Mouse (Mus musculus) erythroblast, embryonic 14.5 days (primary cell): ENCODE results near the gene Opa3.

Experiments
- GATA1 ChIP-seq: IDR thresholded peaks from 2 replicates; pipeline ENCODE4 v1.6.1; 2012; ENCODE audit warnings: low read length, inconsistent platforms, mixed read lengths
- TAL1 ChIP-seq: IDR thresholded peaks from 3 replicates; pipeline ENCODE4 v1.6.1; 2012; ENCODE audit warnings: low read length, inconsistent platforms, mixed read lengths

DNA sequence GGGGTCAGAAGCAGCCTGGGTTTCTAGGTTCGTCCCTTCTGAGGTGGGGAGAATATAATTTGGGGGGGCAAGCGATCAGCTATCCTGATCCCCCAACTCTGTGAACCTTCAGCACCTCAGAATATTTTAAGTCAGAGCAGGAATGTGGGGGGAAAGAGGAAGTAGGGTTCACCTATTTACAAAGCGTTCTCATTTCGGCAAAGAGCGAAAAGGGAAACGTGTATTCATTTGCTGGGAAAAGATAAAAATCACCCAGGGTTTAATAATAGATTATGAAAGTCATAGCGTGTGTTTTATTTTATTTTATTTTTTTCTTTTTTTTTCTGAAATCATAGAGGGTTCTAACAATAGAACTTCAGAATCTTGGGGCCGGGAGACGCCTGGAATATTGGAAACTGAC lies 13.2 kb upstream of the Opa3 start:
- no peak for TF ChIP-seq GATA1
- no peak for TF ChIP-seq TAL1
